Mouse (Mus musculus): Measurements from ENCODE around the gene Gucy1b2. TPM values are rescaled to one million over a fixed set of nuclear protein-coding genes. Genes with fewer than 3 reads are reported as not detected.

The Gucy1b2 gene
- polyA plus RNA-seq, 1 experiment from 2014 or later: not detected

DNA sequence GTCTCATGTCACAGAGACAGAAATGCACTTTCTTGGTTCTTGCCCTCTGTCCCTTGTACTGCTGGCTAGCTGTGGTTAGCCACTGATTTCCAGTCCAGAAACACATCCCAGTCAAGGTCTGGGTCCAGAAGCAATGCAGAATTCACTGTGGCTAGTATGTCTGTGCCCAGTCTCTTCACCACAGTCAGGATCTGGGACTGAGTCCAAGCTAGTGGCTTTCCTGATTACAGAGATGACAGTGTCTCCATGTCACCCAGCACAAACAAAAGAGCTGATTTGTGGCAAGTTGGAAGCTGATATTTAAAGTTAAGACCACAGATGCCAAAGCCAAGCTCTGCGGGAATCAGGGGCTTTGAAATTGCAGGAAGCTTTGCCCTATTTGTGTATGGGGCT lies 39.4 kb downstream of the Gucy1b2 start:
- DNase-seq (ENCODE audit: low spot score): no peak
- no peak overlapping the region for H3K9ac ChIP-seq (ENCODE audit: low read length)
- ATAC-seq (ENCODE audit: low FRiP score, low TSS enrichment): no peak
- H3K4me3 ChIP-seq (ENCODE audit: low read depth, low read length): no peak overlapping the region
- TF ChIP-seq EP300 (optimal IDR thresholded peaks at IDR 0.05) (no peak), CTCF (IDR thresholded peaks at IDR 0.05; ENCODE audit: low read depth) (no peak)
- no peaks in the 10 kb centered on the region for H3K4me1 ChIP-seq (replicated peaks; ENCODE audit: control insufficient read depth, insufficient read depth)
- H3K4me2 ChIP-seq (replicated peaks; ENCODE audit: low read depth): no peak overlapping the region
- H3K27ac ChIP-seq (replicated peaks): no peak overlapping the region
- 32% methylated on average over 1 of the region's 1 CpGs for WGBS
- no peaks in the 10 kb centered on the region for H3K27me3 ChIP-seq (ENCODE audit: control insufficient read depth, insufficient read depth, low read length)
- H3K9me3 ChIP-seq (ENCODE audit: control insufficient read depth, low read length): no peaks in the 10 kb centered on the region
- no peaks in the 10 kb centered on the region for H3K36me3 ChIP-seq (ENCODE audit: control insufficient read depth, insufficient read depth, low read length)

DNA sequence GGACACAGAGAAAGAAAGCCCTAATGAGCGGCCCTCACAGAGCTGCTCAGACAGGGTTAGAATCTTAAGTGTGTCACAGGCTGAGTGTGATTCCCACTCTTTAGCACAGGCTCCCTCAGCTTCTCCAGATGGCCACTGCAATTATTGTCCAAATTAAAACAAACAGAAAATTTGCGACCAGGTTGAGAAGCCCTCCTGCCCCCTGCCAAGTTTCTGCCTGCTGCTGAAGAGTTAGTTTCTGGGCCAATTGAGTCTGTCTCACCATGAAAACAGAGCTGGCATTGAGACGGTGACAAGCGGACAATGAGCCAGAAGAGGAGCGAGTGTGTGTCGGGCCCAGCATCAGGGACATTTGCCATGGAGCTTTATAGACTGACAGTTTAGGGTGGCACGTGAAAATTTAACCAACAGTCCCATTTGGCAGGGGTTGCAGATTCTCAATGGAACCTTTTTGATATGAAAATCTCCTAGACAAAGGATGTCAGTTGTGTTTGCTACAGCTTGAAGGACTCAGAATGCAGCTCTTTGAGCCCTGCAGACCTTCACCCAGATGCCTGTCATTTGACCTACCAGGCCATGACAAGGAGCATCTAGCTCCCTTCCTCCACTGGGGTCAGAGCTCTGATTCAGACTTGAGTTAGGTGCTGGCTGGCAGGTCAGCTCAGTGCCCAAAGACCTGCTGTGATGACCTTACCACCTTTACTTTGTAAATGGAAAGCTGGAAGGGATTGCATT lies 39.9 kb downstream of the Gucy1b2 start:
- H3K4me3 ChIP-seq (ENCODE audit: low read depth, low read length): no peak overlapping the region
- WGBS: 75% methylated on average over 7 of the region's 7 CpGs
- TF ChIP-seq CTCF (IDR thresholded peaks at IDR 0.05; ENCODE audit: low read depth) (no peak), EP300 (optimal IDR thresholded peaks at IDR 0.05) (no peak)
- no peak overlapping the region for H3K27ac ChIP-seq (replicated peaks)
- DNase-seq (ENCODE audit: low spot score) (no peak), ATAC-seq (ENCODE audit: low FRiP score, low TSS enrichment) (no peak)
- H3K9ac ChIP-seq (ENCODE audit: low read length): no peak overlapping the region
- no peaks in the 10 kb centered on the region for H3K27me3 ChIP-seq (ENCODE audit: control insufficient read depth, insufficient read depth, low read length)
- H3K9me3 ChIP-seq (ENCODE audit: control insufficient read depth, low read length): no peaks in the 10 kb centered on the region
- no peaks in the 10 kb centered on the region for H3K36me3 ChIP-seq (ENCODE audit: control insufficient read depth, insufficient read depth, low read length)
- H3K4me2 ChIP-seq (replicated peaks; ENCODE audit: low read depth): no peak overlapping the region
- H3K4me1 ChIP-seq (replicated peaks; ENCODE audit: control insufficient read depth, insufficient read depth): no peaks in the 10 kb centered on the region

DNA sequence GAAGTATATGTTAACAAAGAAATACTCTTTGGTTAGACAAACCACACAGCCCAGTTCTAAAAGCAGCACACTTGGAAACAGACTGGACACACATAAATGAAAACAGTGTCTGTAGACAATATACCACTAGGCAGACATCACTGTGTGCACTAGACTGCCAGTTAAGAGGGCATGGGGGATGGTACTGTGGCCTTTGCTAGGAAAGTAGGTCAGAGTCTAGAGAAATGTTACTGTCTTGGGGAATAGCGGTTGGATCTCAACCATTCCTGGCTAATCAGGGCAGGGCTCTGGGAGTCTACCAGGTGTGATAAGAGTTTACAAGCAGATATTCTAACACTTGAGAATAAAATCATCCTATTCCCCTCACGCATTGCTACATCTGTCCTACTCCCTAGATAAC lies 60.7 kb downstream of the Gucy1b2 start:
- H3K9ac ChIP-seq (ENCODE audit: low read length): no peak overlapping the region
- TF ChIP-seq EP300 (optimal IDR thresholded peaks at IDR 0.05): no peak
- TF ChIP-seq CTCF (IDR thresholded peaks at IDR 0.05; ENCODE audit: low read depth): no peak
- H3K27ac ChIP-seq (replicated peaks): no peak overlapping the region
- no peaks in the 10 kb centered on the region for H3K36me3 ChIP-seq (ENCODE audit: control insufficient read depth, insufficient read depth, low read length)
- no peaks in the 10 kb centered on the region for H3K4me1 ChIP-seq (replicated peaks; ENCODE audit: control insufficient read depth, insufficient read depth)
- H3K9me3 ChIP-seq (ENCODE audit: control insufficient read depth, low read length): no peaks in the 10 kb centered on the region
- WGBS: 86% methylated on average over 2 of the region's 2 CpGs
- no peaks in the 10 kb centered on the region for H3K27me3 ChIP-seq (ENCODE audit: control insufficient read depth, insufficient read depth, low read length)
- H3K4me2 ChIP-seq (replicated peaks; ENCODE audit: low read depth): no peak overlapping the region
- DNase-seq (ENCODE audit: low spot score): no peak
- ATAC-seq (ENCODE audit: low FRiP score, low TSS enrichment): no peak
- no peak overlapping the region for H3K4me3 ChIP-seq (ENCODE audit: low read depth, low read length)

DNA sequence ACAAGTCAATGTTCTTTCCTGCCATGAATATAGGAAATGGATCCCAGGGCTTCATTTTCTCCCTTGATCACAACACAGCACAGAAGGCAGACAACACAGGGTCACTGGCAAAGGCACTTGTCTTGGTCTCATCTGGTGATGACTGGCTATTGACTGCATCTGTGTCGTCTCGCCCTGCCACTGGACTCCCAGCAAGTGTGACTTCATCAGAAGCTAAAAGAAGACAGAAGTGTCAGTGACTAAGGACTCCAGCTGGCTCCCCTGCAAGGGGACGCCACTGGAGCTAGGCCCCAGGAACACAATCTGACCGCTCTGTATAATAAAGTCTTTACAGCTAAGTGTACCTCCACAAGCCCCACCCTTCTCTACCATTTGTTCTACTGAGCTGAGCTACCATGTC lies 63.3 kb downstream of the Gucy1b2 start:
- Histone ChIP-seq H3K4me2 (replicated peaks; ENCODE audit: low read depth) (no peak overlapping the region), H3K4me1 (replicated peaks; ENCODE audit: control insufficient read depth, insufficient read depth) (no peaks in the 10 kb centered on the region), H3K36me3 (ENCODE audit: control insufficient read depth, insufficient read depth, low read length) (no peaks in the 10 kb centered on the region), H3K9ac (ENCODE audit: low read length) (no peak overlapping the region), H3K4me3 (ENCODE audit: low read depth, low read length) (no peak overlapping the region), H3K27me3 (ENCODE audit: control insufficient read depth, insufficient read depth, low read length) (no peaks in the 10 kb centered on the region), H3K27ac (replicated peaks) (no peak overlapping the region), H3K9me3 (ENCODE audit: control insufficient read depth, low read length) (no peaks in the 10 kb centered on the region)
- ATAC-seq (ENCODE audit: low FRiP score, low TSS enrichment): no peak
- TF ChIP-seq CTCF (IDR thresholded peaks at IDR 0.05; ENCODE audit: low read depth) (no peak), EP300 (optimal IDR thresholded peaks at IDR 0.05) (no peak)
- 67% methylated on average over 4 of the region's 4 CpGs for WGBS
- DNase-seq (ENCODE audit: low spot score): no peak

DNA sequence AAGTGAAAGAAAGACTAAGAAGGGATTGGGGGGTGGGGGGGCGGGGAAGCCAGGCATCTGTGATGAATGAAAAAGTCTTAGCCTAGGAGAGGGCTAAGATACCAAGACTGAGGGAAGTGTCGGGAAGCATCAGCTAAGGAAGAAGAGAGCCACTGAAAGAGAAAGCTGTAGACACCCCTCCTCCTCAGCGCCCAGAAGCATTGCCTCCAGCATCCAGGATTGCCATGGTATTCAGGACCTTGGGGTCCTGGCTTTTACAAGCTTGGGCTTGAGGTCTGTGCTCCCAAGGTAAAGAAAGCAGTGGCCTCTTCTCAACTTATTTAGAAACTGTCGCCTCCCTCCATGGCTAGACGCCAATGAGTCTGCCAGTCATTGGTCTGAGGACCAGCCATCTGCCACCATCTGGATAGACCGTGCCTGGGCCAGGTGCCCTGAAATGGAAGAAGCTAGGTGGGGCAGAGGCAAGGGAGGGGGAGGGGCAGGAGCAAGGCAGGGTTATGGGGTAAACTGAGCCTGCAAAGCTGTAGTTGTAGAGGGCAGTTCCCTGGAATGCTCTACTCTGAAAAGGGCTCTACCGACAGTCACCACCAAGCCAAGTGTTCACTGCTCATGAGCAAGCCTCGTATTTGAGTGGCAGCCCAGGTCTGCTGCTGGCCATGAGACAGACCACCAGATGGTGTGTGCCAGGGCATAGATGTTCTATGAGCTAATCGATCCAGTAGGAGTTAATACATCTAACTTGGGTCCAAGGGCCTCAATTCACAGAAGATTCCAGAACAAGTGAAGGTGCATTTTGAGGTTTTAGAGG lies 66.2 kb downstream of the Gucy1b2 start:
- H3K27ac ChIP-seq (replicated peaks): no peak overlapping the region
- no peak overlapping the region for H3K4me3 ChIP-seq (ENCODE audit: low read depth, low read length)
- no peak for ATAC-seq (ENCODE audit: low FRiP score, low TSS enrichment)
- no peaks in the 10 kb centered on the region for H3K27me3 ChIP-seq (ENCODE audit: control insufficient read depth, insufficient read depth, low read length)
- no peaks in the 10 kb centered on the region for H3K4me1 ChIP-seq (replicated peaks; ENCODE audit: control insufficient read depth, insufficient read depth)
- DNase-seq (ENCODE audit: low spot score): no peak
- no peak overlapping the region for H3K4me2 ChIP-seq (replicated peaks; ENCODE audit: low read depth)
- TF ChIP-seq CTCF (IDR thresholded peaks at IDR 0.05; ENCODE audit: low read depth) (no peak), EP300 (optimal IDR thresholded peaks at IDR 0.05) (no peak)
- WGBS: 66% methylated on average over 9 of the region's 9 CpGs
- H3K36me3 ChIP-seq (ENCODE audit: control insufficient read depth, insufficient read depth, low read length): no peaks in the 10 kb centered on the region
- H3K9ac ChIP-seq (ENCODE audit: low read length): no peak overlapping the region
- no peaks in the 10 kb centered on the region for H3K9me3 ChIP-seq (ENCODE audit: control insufficient read depth, low read length)

All from stomach, postnatal 0 days (tissue).